Mouse (Mus musculus) stomach, postnatal 0 days (tissue): Measurements from ENCODE around the gene Rev1. TPM values are rescaled to one million over a fixed set of nuclear protein-coding genes. Genes with fewer than 3 reads are reported as not detected.

Source experiments
- ATAC-seq: fragments of 200-750 bp; cut with Nextera tagmentation; 2 replicates; pipeline ENCODE4 v1.8.0; 2017; ENCODE audit not compliant: low FRiP score, low TSS enrichment
- DNase-seq: peaks from one replicate; pipeline ENCODE4 v3.0.0-alpha.2; 2016; ENCODE audit warnings: low spot score
- H3K27ac ChIP-seq: fragments of 300-500 bp; sonication (generic); replicated peaks from 2 replicates; pipeline ENCODE4 v1.5.1; 2014; ENCODE audit warnings: mild to moderate bottlenecking, control low read depth
- H3K27me3 ChIP-seq: fragments of 300-500 bp; sonication (generic); 2 replicates; pipeline ENCODE4 v1.6.1; 2014; ENCODE audit warnings: low read length; ENCODE audit not compliant: control insufficient read depth, insufficient read depth
- H3K36me3 ChIP-seq: fragments of 300-500 bp; sonication (generic); 2 replicates; pipeline ENCODE4 v1.6.1; 2014; ENCODE audit warnings: low read length, mixed read lengths; ENCODE audit not compliant: control insufficient read depth, insufficient read depth
- H3K4me1 ChIP-seq: fragments of 300-500 bp; sonication (generic); replicated peaks from 2 replicates; pipeline ENCODE4 v1.6.1; 2014; ENCODE audit warnings: antibody characterized with exemption; ENCODE audit not compliant: control insufficient read depth, insufficient read depth
- H3K4me2 ChIP-seq: fragments of 300-500 bp; sonication (generic); replicated peaks from 2 replicates; pipeline ENCODE4 v1.6.1; 2014; ENCODE audit warnings: low read depth, mild to moderate bottlenecking, control low read depth, moderate library complexity
- H3K4me3 ChIP-seq: fragments of 300-500 bp; sonication (generic); 2 replicates; pipeline ENCODE4 v1.5.1; 2014; ENCODE audit warnings: low read depth, low read length, control low read depth
- H3K9ac ChIP-seq: fragments of 300-500 bp; sonication (generic); 2 replicates; pipeline ENCODE4 v1.6.1; 2014; ENCODE audit warnings: mild to moderate bottlenecking, low read length, control low read depth, mixed read lengths
- H3K9me3 ChIP-seq: fragments of 300-500 bp; sonication (generic); 2 replicates; pipeline ENCODE4 v1.6.1; 2016; ENCODE audit warnings: low read length; ENCODE audit not compliant: control insufficient read depth
- CTCF ChIP-seq: IDR thresholded peaks from 2 replicates; pipeline ENCODE4 v1.5.1; 2016; ENCODE audit warnings: antibody characterized with exemption, low read depth, mild to moderate bottlenecking, moderate library complexity
- EP300 ChIP-seq: optimal IDR thresholded peaks from 2 replicates; pipeline ENCODE3; 2016; ENCODE audit warnings: antibody characterized with exemption
- WGBS: fragments of 180-500 bp; shearing (Covaris S2); extraction: QIAGEN DNeasy Blood & Tissue Kit; methylation state at CpG from one replicate; pipeline ENCODE4 v1.1.7; 2014; 5-methylcytosine and 5-hydroxymethylcytosine counted together
- polyA plus RNA-seq: library from polyadenylated mRNA; unstranded; fragments of >200 nt; fragmentation: Nextera tagmentation; extraction: Ambion mirVana; gene quantifications from 2 replicates; pipeline ENCODE4 v1.2.1, GENCODE M21; 2015

The Rev1 gene
- polyA plus RNA-seq, 1 experiment from 2014 or later: 8.4 TPM

GRCm38 (mm10) chr1:38011647-38012046 lies 118.0 kb downstream of the Rev1 start:
- no peaks in the 10 kb centered on the region for H3K27me3 ChIP-seq
- no peak overlapping the region for H3K9ac ChIP-seq
- no peaks in the 10 kb centered on the region for H3K36me3 ChIP-seq
- H3K27ac ChIP-seq: no peak overlapping the region
- no peaks in the 10 kb centered on the region for H3K4me1 ChIP-seq
- H3K4me3 ChIP-seq: no peak overlapping the region
- H3K4me2 ChIP-seq: no peak overlapping the region
- 71% methylated on average over 6 of the region's 6 CpGs for WGBS
- no peaks in the 10 kb centered on the region for H3K9me3 ChIP-seq
- no peak for TF ChIP-seq EP300
- TF ChIP-seq CTCF: no peak
- ATAC-seq: peak; percentile 59; the same call in 1 of the 2 replicates
- peak; percentile 24 for DNase-seq

- no peak for DNase-seq
- WGBS: 49% methylated on average over 3 of the region's 3 CpGs
- no peak overlapping the region for H3K27ac ChIP-seq
Observed at GRCm38 (mm10) chr1:38006741-38007140, 122.9 kb downstream of the Rev1 start.

GRCm38 (mm10) chr1:38003046-38003445 lies 126.6 kb downstream of the Rev1 start:
- H3K27ac ChIP-seq: no peak overlapping the region
- no peaks in the 10 kb centered on the region; the same call in 1 of the 2 replicates for H3K4me1 ChIP-seq
- TF ChIP-seq EP300 (no peak), CTCF (no peak)
- no peak overlapping the region for H3K4me2 ChIP-seq
- WGBS: 78% methylated on average over 3 of the region's 3 CpGs
- no peaks in the 10 kb centered on the region for H3K9me3 ChIP-seq
- ATAC-seq (no peak), DNase-seq (no peak)
- no peaks in the 10 kb centered on the region for H3K27me3 ChIP-seq
- H3K4me3 ChIP-seq: no peak overlapping the region
- H3K36me3 ChIP-seq: no peaks in the 10 kb centered on the region
- H3K9ac ChIP-seq: no peak overlapping the region

More at GRCm38 (mm10) chr1:38006741-38007140, 122.9 kb downstream of the Rev1 start:
- Histone ChIP-seq H3K4me3 (no peak overlapping the region), H3K36me3 (no peaks in the 10 kb centered on the region), H3K27me3 (no peaks in the 10 kb centered on the region), H3K9me3 (no peaks in the 10 kb centered on the region), H3K4me2 (no peak overlapping the region), H3K9ac (no peak overlapping the region), H3K4me1 (no peaks in the 10 kb centered on the region)
- TF ChIP-seq EP300 (no peak), CTCF (no peak)
- no peak for ATAC-seq

Other genes starting within 250 kb of the Rev1 start
- 21.5 and 22.7 TPM in 2 replicates for gene Mitd1, start 239.4 kb downstream of the Rev1 start, polyA plus RNA-seq
- 235 and 236 TPM in 2 replicates for gene Mrpl30, start 239.3 kb downstream of the Rev1 start, polyA plus RNA-seq
- not detected in 2 replicates for gene Lyg2, start 213.3 kb downstream of the Rev1 start, polyA plus RNA-seq
- gene Lyg1, start 172.0 kb downstream of the Rev1 start, polyA plus RNA-seq: 298 and 319 TPM in 2 replicates
- gene Txndc9, start 131.9 kb downstream of the Rev1 start, polyA plus RNA-seq: 116 and 119 TPM in 2 replicates
- gene Eif5b, start 131.8 kb downstream of the Rev1 start, polyA plus RNA-seq: 15.6 and 17.7 TPM in 2 replicates